Mouse (Mus musculus) ovary, postnatal 14 days (tissue): ENCODE measurements around the gene Tmem200b.

Source experiments
- DNase-seq: peaks from one replicate; pipeline ENCODE4 v3.0.0; 2022; ENCODE audit warnings: low spot score

Gene Tmem200b

GRCm38 (mm10) chr4:131910237-131910994 lies 11.2 kb upstream of the Tmem200b start:
- no peak for DNase-seq

DNA sequence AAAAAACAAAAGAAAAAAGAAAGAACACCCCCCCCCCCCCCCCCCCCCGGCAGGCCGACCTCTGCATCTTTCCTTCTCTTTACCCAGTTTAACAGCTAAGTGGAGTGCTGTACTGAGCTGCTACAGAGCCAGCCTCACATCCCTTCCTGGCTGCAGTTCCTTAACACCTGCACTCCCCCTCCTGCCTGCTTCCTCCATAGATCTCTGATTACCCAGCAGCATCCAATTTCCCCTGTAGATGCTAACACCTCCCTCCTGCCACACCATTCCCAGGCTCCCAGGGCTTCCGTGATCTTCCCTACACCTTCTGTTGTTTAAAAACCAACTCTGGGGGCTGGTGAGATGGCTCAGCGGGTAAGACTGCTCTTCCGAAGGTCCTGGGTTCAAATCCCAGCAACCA lies 10.1 kb upstream of the Tmem200b start:
- no peak for DNase-seq

DNA sequence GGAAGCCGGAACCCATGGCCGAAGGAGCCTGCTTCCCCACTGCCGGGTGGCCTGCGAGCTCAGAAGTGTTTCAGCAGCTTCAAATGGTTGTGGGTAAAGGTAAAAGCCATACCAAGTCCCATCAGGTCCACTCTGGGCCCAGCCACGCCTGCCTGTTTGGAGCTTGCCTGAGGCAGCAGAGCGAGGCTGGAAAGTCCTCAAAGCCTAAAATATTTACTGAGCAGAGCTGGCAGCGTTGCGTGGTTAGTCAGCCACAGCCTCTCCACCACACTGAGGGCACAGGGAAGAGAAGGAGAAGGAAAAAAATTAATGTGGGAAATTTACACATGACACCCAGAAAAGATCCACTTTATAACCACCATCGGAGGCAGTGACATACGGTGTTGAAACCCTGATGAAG lies 8.0 kb upstream of the Tmem200b start:
- no peak for DNase-seq

DNA sequence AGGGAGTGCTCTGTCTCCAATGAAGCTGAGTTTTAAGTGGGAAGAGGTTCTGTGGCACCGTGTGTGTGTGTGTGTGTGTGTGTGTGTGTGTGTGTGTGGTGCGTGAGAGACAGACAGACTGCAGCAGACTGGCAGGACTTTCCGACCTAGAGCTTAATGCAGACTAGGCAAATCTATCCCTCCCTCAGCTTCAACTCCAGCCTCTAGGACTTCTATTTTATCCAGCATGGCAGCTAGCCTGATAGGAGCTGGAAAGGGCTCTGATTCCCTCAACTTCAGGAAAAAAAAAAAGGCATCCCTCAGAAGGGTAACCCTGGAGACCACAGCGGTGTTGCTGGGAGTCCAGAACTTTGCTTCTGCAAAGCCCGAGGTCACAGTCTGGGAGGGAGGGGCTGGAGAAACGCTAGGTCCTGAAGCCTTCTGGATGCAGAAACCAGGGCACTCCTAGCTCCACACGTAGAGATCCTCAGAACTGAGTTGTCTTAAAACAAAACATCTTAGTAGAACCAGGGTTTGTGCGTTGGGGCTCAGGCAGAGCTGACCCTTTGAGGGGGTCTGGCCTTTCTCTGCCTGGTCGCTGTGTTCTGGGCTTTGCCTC lies 7.4 kb upstream of the Tmem200b start:
- DNase-seq, result no peak

- DNase-seq, result no peak
Measured at GRCm38 (mm10) chr4:131914891-131915469, 6.6 kb upstream of the Tmem200b start.

DNA sequence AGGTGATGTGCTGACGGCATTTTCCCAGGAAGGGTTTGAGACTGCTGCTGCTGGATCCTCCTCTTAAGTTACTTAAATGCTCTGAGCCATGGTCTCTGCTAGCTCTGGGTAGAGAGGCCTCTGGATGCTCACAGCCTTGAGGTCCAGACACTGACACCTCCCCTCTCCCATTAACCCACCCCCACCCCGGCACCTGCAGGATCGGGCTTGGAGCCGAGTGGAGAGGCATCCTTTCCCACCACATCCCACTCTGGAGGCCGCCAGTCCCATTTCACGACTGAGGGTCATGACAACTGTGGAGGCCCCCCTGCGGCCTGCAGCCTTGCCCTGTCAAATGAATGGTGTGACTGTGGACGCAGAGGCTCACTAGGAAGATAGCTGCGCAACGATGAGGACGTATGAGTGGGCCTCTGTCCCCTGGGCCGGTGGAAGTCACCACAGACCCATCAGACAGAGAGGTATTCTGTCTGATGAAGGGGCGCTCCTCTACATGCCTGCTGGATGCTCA lies 5.7 kb upstream of the Tmem200b start:
- no peak for DNase-seq

DNA sequence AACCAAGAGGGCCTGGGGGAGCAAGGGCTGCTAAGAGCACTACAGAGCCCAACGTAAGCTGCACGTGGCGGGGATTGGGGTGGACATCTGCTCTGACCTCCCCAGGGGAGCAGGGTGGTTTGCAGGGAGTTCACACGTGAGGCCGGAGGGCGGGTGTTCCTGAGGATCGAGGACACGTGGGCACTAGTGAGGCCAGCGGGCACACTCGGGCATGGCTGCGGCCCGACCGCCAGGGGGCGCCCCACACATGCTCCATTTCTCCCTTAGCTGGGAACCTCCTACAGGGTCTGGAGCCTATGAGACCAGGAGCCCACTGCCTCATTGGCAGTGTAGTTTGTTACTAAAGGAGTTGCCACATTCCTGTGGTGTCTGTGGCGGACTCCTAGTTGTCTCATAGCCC lies 5.1 kb upstream of the Tmem200b start:
- peak; percentile 84 for DNase-seq

DNA sequence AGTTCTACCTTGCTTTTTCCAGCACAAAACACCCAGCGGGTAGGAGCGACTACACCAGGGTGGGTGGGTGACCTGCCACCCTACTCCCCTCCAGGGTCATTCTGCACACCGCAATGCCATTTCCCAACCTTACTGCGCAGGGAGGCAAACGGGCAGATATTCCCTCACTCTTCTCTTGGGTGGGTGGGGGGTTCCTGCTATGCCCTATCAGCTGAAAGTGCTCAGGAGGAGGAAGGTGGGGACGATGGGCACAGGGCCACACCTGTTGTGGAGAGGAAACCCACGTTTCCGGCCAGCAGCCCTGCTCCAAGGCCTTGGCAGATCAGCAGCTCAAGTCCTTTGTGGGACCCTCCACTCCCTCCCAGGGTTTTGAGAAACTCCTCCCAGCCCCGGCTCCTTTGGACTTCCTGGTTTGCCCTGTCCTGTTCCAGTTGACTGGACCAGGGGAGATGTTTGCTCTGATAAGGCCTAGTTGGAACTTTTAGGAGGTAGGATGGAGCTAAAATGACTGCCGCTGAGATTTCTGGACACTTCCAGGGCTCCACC lies 4.5 kb upstream of the Tmem200b start:
- DNase-seq, result no peak

GRCm38 (mm10) chr4:131918026-131918533 lies 3.5 kb upstream of the Tmem200b start:
- DNase-seq, result no peak

- no peak for DNase-seq
Measured at GRCm38 (mm10) chr4:131918711-131919500, 2.7 kb upstream of the Tmem200b start.

DNA sequence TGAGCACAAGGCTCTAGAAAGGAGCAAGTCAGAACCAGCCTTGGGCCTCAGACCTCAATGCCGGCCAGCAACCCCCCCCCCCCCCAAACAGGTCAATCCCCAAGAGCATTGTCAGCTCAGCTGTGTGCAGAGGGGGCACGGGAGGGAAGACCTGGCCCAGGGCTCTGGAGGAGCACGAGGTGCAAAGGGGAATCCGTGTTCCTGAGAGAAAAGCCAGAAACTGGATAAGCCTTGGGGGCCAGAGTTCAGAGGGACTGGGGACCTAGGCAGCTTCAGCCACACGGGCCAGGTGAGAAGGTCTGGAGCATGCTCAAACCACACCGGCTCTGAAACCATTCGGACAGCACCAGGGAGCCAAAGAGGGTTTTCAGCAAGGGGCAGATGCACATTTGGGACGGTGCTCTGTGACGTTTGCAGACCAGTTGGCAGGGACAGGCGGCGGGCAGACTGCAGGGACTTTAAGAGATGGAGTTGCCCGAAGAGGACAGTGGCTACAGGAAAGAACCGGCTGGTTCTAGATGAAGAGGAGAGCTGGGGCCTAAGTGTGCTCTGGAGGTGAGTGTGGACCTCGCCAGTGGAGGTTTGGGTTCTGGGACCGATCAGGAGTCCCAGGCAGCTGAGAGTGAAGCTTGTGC lies 1.9 kb upstream of the Tmem200b start:
- DNase-seq, result no peak

GRCm38 (mm10) chr4:131920141-131920594 lies 1.4 kb upstream of the Tmem200b start:
- DNase-seq, result no peak

GRCm38 (mm10) chr4:131920595-131921351 lies 798 bp upstream of the Tmem200b start:
- peak; percentile 59 for DNase-seq

- no peak for DNase-seq
Measured at GRCm38 (mm10) chr4:131922404-131922803, 833 bp downstream of the Tmem200b start.

- DNase-seq, result no peak
Measured at GRCm38 (mm10) chr4:131924096-131924810, 2.7 kb downstream of the Tmem200b start.

DNA sequence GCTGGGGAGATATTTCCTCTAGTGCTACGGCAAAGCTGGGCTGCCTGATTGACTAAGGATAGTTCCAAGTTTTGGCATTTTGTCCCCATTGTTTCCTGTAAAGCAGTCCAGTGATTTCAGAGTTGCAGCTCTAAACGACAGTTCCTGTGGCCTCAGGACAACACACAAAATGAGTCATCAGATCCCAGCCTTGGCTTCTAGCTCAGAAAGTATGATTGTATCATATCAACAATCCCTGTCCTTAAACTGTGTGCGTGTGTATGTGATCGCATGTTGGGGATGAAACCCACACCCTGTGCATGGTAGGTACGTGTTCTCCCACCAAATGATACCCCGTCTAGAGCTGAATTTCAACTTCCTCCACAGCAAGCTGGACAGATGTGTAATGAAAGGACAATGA lies 7.6 kb downstream of the Tmem200b start:
- DNase-seq, result no peak

GRCm38 (mm10) chr4:131939459-131939858 lies 17.9 kb downstream of the Tmem200b start:
- no peak for DNase-seq

DNA sequence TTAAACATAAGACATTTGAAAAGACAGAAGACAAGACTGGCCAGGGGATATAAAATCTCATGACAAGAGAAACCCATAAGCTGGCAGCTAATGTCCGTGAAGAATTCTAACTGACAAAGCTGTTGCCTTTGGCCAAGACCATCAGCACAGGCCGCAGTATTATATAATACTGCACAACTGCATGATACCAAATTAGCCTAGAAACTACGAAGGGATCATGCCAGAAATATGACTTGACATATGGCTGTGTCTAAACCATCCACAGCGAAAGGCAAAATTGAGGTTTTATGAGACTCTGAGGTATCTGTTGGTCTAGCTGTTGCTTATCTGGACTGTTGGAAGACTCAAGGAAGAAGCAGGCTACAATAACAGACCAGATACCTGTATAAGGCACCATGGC lies 19.3 kb downstream of the Tmem200b start:
- no peak for DNase-seq

- DNase-seq, result no peak
Measured at GRCm38 (mm10) chr4:131947848-131948247, 26.3 kb downstream of the Tmem200b start.

DNA sequence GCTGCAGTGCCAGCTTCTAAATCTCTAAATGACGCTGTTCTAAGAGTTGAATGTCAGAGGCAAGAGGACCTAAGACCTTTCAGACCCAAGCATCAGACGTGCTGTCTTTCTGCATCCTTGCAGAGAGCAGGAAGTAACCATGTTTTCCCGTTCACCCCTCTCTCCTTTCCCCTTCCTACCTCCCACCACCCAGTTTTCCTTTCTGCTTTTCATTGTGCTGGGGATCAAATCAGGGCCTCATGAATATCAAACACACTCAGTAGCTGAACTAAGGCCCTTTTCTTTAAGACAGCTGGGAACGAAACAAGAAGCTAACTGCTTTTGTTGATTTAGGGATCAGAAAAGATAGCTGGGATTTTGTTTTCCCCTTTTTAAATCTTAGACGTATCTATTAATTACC lies 28.3 kb downstream of the Tmem200b start:
- DNase-seq, result no peak
